Mouse (Mus musculus): ENCODE data around the gene Ypel3.
A peak's percentile ranks its signal among the peaks of the same experiment; 100 is the strongest.

The Ypel3 gene

DNA sequence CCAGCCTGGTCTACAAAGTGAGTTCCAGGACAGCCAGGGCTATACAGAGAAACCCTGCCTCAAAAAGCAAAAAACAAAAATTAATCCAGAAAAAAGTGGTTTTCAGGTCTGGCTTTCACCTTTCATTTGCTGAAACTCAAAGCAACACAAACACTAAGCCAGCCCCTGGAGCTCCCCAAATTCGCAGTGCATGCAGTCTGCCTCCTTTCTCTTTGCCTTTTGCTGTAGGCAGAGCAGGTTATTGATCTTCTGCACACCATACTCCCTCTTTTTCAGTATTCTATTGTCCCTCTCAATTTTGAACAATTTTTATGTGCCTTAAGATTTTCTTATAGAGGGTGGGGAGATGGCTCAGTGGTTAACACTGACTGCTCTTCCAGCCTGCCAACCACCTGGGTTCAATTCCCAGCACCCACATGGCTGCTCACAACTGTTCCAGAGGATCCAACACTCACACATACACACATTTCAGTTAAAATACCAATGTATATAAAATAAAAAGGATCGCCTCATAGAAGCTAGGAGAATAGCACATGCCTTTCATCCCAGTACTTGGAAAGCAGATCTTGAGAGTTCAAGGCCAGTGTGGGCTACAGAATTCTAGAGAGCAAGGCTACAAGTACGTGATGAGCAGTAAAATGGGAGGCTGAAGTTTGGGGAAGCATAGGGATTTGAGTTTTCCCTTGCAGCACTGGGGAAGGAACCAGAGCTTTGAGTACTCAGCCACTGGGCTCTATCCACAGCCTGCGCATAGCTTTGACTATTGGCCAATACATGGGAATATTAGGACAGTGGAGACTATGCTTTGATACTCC lies 16.9 kb downstream of the Ypel3 start:
- DNase-seq (ENCODE audit: low read depth, low spot score): no peak

DNA sequence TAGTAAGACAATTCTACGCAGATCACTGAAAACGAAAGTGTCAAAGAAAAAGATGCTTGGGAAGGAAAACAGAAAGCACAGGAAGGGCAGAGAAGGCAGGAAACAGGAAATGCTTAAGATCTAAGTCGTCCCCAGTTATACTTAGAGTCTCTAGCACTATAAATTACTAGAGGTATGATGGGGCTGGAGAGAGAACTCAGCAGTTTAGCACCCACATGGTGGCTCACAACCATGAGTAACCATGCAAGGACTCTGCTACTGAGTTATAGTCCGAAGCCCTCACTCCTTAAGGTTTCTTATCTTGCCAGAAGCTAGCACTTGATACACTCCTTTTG lies 17.5 kb downstream of the Ypel3 start:
- DNase-seq (ENCODE audit: low read depth, low spot score): no peak

DNA sequence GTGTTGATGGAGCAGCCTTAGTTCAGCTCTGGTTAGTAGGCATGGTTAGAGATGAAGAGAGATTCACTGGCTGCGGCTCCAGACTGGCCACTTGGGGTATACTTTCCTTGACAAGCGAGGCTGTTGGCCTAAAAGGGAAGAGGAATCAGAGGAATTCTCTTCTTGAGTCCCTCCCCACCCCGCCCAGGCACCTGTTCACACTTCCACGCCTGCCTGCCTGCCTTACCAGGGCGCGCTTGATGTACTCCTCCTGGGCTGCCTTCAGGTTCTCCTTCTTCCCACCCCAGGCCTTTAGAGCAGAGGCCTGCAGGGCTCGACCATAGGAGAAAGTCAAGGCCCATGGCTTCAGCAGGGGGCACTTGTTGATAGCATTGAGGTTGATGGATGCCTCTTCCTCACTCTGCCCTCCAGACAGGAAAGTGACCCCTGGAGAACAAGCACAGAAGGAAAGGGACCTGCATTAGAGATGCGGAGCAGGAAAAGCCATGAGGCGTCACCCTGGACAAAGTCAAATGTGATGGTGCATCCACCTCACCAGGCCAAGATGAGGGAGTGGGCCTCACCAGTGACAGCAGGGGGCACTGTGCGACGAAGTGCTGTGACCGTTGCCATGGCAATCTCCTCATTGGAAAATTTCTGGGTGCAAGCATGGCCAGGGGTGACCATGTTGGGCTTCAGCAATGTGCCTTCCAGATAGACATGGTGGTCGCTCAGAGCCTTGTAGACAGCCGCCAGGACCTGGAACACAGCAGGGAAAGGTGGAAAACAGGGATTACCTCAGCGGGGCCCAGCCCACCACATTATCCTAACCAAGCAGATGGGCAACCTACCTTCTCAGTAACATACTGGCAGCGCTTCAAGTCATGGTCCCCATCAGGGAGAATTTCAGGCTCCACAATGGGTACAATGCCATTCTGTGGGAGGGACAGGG lies 18.9 kb downstream of the Ypel3 start:
- no peak for DNase-seq (ENCODE audit: low read depth, low spot score)

DNA sequence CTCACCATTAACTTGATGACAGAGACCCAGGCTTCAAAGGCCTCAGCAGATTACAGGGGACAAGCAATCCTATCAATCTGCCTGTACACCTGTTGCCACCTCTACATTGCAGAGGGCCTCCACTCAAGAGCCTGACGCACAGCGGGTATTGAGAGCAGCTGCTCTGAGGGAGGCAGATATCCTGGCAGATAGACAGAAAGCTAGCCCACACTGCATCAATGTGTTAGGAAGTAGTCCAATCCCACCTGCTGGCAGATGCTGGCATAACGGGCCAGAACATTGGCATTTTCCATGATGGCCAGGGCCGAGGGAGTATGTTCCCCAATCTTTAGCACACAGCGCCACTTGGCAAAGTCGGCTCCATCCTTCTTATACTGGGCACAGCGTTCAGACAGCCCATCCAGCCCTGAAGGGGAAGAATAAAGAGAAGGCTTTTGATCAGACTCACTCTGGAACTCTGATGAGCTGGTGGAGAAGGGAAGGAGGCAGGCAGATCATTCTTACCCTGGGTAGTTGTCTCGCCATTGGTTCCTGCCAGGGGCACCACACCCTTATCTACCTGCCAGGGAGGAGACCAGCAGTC lies 19.7 kb downstream of the Ypel3 start:
- no peak for DNase-seq (ENCODE audit: low read depth, low spot score)

DNA sequence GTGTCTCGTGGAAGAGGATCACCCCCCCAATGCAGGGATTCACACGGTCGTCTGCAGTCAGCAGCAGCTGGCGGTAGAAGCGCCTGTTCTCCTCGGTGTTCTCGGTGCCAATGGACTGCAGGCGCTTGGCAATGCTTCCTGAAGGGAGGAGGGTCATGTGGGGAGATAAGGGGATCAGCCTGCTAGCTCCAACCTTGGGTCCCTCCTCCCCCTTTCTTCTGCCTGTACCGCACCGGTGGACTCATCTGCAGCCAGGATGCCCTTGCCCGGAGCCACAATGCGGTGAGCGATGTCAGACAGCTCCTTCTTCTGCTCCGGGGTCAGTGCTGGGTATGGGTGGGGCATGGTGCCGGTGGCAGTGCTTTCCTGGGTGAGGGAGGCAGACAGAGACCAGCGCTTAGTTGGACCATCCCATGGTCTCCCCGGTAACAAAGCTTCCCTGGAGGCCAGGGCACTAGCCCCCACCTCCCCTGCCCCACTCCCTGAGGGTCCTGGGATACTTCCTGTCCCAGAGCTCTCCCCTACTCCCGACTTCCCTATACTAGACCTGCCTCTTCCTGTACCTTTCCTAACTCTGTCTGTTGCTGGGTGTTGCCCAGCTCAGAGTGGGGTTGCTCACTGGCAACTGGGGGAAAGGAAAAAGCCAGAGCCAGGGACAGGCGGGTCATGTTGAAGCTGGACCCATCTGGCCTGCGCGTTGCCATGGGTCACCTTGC lies 20.8 kb downstream of the Ypel3 start, which contains the start of gene Fam57b:
TSS of gene Fam57b (plus strand) at position 258 of the 716 bp plus-strand sequence.
- no peak for DNase-seq (ENCODE audit: low read depth, low spot score)

DNA sequence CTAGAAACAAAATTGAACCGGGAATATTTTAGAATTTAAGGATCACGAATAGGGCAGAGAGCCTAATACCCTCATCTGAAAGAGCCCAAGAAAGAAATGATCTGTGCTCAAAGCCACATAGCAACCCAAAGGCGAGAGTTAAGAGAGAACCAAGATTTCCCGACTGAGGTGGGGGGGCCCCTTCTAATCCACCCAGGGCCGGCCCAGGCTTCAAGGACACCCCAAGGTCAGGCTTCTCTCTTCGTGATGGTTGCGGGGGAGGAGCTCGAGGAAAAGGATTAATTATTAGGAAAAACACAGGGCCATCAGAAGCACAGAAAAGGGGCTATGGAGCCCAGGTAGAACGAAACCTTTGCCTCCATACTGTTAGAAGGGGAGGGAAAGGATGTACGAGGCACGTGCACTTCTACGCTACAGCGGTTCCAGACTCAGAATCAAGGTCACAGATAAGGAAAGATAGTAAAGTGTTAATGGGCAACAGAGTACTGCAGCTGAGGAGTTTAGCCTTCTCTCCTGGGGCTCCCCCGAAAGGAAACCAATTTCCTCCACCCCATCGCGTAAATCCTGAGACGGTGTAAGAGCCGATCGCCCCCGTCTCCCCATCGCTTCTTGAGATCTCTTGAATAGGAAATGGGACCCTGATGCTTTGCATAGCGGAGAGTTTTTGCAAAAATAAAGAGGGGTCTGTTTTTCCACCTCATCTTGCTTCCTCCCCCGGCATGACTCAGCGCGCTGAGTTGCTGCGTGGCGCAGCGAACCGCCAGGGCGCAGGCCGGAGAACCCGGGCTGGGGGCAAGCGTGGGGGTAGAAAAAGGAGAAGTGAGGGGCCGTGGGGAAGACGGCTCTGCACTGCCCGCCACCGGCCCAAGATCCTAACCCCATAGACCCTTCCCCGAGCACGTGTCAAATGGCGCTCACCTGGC lies 21.6 kb downstream of the Ypel3 start:
- no peak for DNase-seq (ENCODE audit: low read depth, low spot score)

DNA sequence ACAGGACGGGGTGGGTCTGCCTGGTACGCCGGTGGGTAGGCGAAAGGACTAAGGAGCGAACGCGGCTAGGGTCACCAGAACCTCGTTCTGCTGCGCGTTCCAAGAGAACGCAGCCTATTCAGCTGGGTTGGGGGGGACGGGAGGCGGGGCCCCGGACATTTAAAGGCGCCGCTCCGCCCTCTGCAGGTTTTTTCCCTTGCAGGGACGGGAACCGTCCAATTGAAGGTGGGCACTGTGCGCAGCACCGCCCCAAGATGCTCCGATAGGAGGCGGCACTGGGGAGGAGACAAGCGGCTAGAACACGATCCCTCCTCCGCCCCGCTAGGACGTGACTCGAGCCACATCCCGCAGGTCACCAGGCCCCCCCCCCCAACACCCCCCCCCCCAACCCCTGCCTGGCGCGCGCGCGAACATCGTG lies 22.3 kb downstream of the Ypel3 start:
- peak; percentile 96 for DNase-seq (ENCODE audit: low read depth, low spot score)

DNA sequence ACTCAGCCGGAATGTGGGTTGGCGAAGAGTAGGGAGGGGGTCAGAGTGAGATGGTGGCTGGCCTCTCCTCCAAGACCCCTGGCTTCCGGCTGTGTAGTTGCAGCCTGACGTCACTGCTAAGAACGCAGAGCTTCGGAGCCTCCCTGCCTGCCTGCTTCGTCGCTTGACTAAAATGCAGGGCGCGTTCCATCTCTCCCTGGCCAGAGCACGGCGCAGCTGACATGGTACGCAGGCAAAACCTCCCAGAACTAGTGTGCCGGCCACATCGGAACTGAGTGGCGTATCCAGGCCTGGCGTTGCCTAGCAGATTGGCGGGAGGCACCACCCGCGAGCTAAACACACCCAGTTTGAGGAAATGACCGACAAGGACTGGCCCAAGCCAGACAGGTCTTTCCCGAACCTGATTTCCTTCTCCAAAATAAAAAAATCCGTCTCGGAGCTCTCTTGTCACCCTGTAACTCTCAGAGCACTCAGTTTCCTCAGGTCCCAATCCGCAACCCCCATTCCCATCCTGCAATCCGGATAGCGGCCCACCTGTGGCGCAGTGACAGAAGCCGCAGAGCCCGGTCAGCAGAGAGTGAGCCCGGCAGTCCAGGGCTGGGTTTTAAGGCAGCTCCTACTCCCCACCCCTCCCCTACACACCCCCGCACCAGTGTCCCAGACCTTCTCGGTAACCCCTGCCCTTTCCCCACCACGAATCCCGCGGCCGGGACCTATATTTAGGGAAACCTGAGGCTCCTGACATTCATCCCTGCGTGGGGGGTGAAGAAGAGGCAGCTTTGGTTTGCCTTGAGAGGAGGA lies 22.9 kb downstream of the Ypel3 start:
- peak; percentile 82 for DNase-seq (ENCODE audit: low read depth, low spot score)

DNA sequence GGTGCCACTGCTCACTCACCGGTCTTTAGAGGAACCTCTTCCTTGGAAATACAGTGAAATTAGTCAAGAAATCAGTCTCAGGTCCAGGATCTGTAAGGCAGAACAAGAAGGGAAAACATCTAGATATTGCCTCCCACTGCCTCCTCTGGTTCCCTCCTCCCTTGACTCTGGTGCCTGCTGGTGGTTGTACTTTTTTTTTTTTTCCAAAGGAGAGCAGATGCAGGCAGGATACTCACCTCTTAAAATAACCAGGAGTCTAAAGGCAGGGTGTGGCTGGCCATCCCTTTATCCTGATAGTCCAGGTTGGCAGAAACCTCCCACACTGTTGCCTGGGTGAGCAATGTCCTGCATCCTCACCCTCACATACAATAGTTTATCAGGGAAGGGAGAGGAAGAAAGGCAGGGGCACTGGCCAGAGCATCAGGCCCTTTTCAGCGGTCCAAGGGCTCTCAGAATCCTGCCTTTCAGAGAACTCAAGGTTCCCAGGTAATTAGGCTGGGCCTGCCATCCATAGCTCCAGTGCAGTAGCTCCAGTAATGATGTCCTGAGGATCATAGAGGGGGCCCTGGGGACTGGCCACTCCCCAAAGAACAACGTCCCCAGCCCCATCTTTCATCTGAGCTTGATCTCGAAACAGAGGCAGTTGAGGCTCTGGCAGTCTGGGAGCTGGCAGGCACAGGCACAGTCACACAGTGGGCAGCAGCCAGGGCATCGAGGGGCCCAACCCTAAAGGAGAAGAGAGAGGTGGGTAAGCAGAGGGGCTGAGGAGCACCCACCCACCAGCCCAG lies 23.7 kb downstream of the Ypel3 start:
- DNase-seq (ENCODE audit: low read depth, low spot score): no peak

DNA sequence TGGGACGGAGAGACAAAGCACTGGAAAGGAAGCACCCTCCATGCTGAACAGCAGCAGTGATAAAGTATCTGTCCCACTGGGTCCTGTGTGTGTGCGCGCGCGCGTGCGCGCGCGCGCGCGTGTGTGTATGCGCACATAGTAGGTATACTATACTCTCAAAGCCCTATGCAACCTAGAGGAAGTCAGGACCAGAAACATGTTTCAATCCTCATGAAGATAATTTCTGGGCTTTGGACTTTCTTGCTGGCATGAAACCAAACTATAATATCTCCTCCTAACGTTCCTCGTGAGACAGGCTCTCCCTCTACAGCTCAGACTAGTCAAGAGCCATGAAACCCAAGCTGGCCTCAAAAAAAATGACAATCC lies 24.3 kb downstream of the Ypel3 start:
- no peak for DNase-seq (ENCODE audit: low read depth, low spot score)

DNA sequence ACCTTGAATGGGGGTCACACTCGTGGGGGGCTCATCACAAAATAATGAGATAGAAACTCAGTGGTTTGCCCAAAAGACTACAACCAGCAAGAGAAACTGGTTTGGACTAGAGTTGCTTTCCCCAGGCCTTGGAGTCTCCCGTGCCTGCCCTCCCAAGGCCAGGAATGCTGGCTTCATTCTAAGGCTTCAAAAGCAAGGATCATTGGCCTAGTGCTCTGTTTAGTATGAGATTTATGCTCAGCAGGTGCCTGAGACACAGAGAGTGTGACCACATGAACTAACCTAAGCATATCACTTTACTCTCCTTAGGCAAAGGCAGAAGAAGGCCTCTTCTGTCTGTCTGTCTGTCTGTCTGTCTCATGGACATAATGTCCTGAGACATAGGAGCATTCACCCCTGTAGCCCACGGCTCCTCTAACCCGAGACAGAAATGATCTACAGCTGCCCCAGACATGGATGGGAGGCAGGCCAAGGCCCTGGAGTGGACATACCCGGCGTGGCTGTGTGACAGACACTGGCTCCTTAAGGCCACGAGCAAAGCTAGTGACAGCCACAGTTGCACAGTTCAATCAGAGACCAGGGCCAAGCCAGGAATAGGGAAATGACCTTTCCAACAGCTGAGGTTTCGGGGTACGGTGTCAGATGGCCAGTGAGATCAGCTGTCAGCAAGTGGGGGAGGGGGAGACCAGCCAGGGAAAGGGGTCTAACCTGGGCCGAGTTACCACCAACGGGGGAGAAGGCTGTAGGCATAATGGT lies 25.6 kb downstream of the Ypel3 start:
- DNase-seq (ENCODE audit: low read depth, low spot score): no peak

DNA sequence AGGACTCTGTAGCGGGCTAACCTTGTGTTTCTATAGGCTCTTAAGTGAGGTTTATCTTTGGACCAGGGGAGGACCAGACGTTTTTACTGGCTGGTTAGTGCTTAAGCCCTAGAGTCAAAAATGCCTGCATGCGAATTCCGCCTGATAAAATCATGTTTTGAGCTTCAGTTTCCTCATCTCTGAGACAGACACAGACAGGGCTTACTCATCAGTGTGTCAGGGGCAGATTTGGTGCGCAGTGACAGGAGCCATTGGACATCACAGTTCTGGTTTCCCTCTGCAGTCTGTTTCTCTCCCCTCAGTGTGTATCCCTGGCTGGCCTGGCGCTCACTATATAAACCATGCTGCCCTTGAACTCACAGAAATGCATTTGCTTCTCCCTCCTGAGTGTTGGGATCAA lies 26.4 kb downstream of the Ypel3 start:
- DNase-seq (ENCODE audit: low read depth, low spot score): no peak

DNA sequence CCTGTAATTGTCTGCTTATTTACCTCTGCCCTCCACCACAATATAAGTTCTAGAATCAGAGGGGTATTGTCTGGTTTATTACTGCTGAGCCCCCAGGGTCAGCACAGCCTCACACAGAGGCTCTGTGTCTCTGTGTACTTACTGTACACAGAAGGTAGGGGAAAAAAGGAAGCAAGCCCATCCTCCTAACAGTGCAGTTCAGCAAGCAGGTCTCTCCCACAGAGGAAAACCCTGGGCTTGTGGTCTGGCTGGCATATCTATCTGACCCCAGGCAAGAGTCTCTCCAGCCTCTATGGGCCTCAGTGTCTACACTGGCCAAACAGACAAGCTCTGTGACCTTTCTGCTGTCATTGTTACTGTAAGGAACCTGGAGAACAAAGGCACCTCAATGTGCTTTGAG lies 27.0 kb downstream of the Ypel3 start:
- DNase-seq (ENCODE audit: low read depth, low spot score): no peak

DNA sequence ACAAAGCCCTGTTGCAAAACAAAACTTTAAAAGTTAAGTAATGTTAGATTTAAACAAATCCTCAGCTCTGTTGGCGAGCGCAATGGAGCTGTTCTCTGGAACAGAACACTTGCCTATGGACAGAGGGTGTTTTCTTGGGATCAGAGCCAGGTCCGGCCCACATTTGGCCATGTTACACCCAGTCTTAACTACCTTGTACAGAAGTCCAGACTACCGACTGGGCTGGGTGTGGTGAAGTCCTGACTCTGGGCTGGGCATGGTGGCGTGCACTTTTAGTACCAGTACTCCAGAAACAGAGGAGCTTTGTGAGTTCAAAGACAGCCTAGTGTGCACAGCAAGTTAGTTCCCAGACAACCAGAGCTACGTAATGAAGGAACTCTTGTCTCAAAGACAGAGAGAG lies 30.2 kb downstream of the Ypel3 start:
- no peak for DNase-seq (ENCODE audit: low read depth, low spot score)

DNA sequence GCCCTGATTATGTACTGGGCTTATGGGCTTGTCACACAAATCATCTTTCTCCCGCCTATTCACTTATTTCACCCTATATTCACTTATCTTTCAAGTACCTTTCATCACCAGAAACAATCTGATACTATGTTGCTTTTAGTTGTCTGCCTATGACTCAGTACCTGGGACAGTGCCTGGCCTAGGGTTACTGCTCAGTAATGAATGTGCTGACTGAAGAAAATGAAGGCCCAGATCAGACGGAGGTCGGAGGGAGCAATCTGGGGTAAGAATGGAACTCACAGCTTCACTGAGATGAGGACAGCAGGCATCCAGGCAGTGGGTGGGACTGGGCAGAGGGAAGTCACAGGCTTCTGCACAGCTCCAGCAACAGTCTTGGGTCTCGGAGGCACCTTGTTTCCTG lies 30.6 kb downstream of the Ypel3 start:
- DNase-seq (ENCODE audit: low read depth, low spot score): no peak

DNA sequence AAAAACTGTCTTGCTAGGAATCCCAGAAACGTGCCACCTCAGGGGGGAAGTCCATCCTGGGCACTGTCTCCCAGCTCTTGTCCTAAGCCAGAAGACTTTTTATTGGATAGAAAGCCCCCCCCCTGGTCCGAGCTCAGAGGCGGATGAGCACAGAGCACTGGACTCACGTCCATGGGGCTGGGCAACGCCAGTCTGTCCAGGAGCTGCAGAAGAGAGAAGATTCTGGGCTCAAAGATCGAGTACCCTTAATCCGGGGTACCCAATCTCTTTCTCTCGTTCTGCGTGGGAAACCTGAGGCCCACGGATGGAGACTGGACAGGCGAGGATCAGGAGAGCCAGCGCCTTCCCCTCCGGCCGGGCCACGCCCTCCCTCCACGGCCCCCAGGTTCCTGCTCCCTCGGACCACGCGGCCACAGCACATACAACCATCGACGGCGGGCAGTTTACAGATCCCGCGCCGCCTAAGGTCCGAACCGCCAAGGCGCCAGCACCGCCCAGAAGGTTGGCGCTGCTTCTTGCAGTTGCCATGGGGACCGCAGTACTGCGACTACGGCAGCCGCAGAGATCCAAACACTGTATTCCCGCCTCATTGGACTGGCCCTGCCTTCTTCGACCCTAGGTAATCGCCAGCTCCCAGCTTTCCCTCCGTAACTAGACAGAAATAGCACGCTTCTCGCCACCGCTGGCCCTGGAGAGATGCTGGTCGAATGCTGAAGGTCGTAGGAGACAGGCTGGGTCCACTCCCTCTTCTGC lies 32.1 kb downstream of the Ypel3 start:
- no peak for DNase-seq (ENCODE audit: low read depth, low spot score)

DNA sequence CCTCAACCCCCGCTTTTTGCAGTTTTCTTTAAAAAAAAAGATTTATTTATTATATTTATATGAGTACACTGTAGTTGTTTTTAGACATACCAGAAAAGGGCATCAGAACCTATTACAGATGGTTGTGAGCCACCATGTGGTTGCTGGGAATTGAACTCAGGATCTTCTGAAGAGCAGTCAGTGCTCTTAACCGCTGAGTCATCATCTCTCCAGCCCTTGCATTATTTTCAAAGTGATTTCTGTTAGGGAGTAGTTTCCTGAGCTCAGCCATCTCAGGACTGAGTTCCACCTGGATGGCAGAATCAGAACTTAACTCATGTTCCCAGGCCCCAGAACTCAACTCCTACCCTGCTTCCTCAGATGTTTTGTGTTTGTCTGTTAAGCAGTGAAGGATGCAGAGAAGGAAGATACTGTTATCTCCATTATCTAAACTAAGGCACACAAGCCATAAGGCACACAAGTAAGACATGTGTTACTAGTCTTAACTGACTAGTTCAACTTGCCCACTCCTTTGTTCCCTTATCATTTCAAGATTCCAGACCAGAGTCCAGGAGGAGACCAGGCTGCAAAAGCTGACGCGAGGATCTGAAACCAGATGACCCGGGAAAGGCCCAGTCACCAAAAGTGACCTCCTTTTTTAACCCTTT lies 33.1 kb downstream of the Ypel3 start:
- no peak for DNase-seq (ENCODE audit: low read depth, low spot score)

Measured in brain, embryonic 18.5 days (tissue).